Mouse (Mus musculus): ENCODE data around the gene Btn2a2.

DNA sequence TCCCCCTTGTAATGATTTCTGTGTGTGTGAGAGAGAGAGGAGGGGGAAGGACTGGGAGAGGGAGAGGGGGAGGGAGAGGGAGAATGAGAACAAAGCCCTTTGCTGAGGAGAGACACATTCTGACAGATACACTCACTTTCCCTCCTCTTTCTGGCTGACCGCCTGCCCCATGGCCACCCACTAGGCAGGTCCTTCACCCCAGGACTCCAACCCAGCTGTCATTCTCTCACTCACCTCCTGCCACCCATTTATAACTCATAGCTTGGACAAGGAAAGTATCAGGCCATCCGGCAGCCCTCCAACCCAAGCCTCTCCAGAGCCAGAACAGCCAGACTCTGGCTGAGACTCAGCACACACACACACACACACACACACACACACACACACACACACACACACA is 13.0 kb downstream of the Btn2a2 start:
- no peak for TF ChIP-seq CTCF (IDR thresholded peaks at IDR 0.05; ENCODE audit: low read depth)
- TF ChIP-seq EP300 (IDR thresholded peaks at IDR 0.05; ENCODE audit: low read depth), result no peak

All from liver, embryonic 14.5 days (tissue).